Mouse (Mus musculus) forebrain, embryonic 15.5 days (tissue): Measurements from ENCODE around the gene Hmx1. TPM values are rescaled to one million over a fixed set of nuclear protein-coding genes. Genes with fewer than 3 reads are reported as not detected.

Source experiments
- ATAC-seq: fragments of 200-750 bp; cut with Nextera tagmentation; replicated peaks from 2 replicates; pipeline ENCODE4 v1.8.0; 2017; ENCODE audit warnings: mild to moderate bottlenecking, moderate TSS enrichment, moderate library complexity
- H3K27ac ChIP-seq: fragments of 300-500 bp; sonication (generic); replicated peaks from 2 replicates; pipeline ENCODE4 v1.5.1; 2015; ENCODE audit warnings: mild to moderate bottlenecking, inconsistent platforms
- H3K27me3 ChIP-seq: fragments of 300-500 bp; sonication (generic); 2 replicates; pipeline ENCODE4 v1.6.1; 2015; ENCODE audit warnings: inconsistent platforms
- H3K36me3 ChIP-seq: fragments of 300-500 bp; sonication (generic); 2 replicates; pipeline ENCODE4 v1.6.1; 2015; ENCODE audit warnings: mild to moderate bottlenecking, inconsistent platforms
- H3K4me1 ChIP-seq: fragments of 300-500 bp; sonication (generic); 2 replicates; pipeline ENCODE4 v1.6.1; 2015; ENCODE audit warnings: inconsistent platforms
- H3K4me2 ChIP-seq: fragments of 300-500 bp; sonication (generic); replicated peaks from 2 replicates; pipeline ENCODE4 v1.6.1; 2015; ENCODE audit warnings: mild to moderate bottlenecking, inconsistent platforms
- H3K4me3 ChIP-seq: fragments of 300-500 bp; sonication (generic); 2 replicates; pipeline ENCODE4 v1.5.1; 2015; ENCODE audit warnings: mild to moderate bottlenecking, inconsistent platforms
- H3K9ac ChIP-seq: fragments of 300-500 bp; sonication (generic); replicated peaks from 2 replicates; pipeline ENCODE4 v1.6.1; 2015; ENCODE audit warnings: mild to moderate bottlenecking, inconsistent platforms
- H3K9me3 ChIP-seq: fragments of 300-500 bp; sonication (generic); 2 replicates; pipeline ENCODE4 v1.6.1; 2016; ENCODE audit warnings: inconsistent platforms
- WGBS: fragments of 180-500 bp; shearing (Covaris S2); methylation state at CpG from one replicate; pipeline ENCODE4 v1.1.7; 2015; ENCODE audit warnings: mixed read lengths; 5-methylcytosine and 5-hydroxymethylcytosine counted together
- polyA plus RNA-seq: library from polyadenylated mRNA; unstranded; fragments of >200 nt; fragmentation: Nextera tagmentation; extraction: Ambion mirVana; gene quantifications from 2 replicates; pipeline ENCODE4 v1.2.1, GENCODE M21; 2015

Gene Hmx1
- not detected in 2 replicates for polyA plus RNA-seq

DNA sequence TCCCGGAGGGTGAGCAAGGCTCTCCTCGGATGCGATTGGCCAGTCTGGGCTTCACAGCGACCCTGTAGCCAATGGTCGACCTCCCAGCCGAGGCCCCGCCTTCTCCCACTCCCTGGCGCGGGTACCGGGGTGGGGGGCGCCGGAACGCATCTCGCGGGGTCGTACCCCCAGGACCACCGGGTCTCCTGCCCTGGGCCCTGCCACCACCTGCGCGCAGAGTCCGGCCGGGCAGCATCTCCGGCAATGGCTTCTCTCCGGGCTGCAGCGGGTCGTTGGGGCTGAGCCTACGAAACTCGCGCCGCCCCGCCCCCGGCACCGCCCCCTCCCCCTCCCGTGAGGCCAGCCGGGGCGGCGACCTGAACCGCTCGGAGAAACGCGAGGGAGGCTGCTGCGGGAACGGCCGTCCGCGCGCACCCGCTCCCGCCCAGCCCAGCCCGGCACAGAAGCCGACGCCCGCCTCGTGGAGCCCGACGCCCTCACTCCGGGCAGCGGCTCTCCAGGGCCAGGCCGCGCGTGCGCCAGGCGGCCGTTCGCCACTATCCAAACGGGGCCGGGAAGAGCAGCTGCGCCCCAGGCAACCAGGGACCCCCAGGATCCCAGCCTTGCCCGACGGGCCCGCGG lies at the start of gene Hmx1:
Hmx1 (plus strand) TSS at position 618 of the 621 bp plus-strand sequence.
- Histone ChIP-seq H3K9me3 (no peaks in the 10 kb centered on the region), H3K4me3 (peak within 1 kb of the TSS; percentile 46), H3K27me3 (peaks cover 100% of the 10 kb centered on the region), H3K4me1 (peaks cover 27% of the 10 kb centered on the region), H3K4me2 (peak within 1 kb of the TSS; percentile 60), H3K9ac (no peak within 1 kb of the TSS), H3K36me3 (no peaks in the 10 kb centered on the region), H3K27ac (no peak within 1 kb of the TSS)
- under 1% methylated on average over 65 of the region's 71 CpGs for WGBS
- peak; percentile 93 for ATAC-seq

DNA sequence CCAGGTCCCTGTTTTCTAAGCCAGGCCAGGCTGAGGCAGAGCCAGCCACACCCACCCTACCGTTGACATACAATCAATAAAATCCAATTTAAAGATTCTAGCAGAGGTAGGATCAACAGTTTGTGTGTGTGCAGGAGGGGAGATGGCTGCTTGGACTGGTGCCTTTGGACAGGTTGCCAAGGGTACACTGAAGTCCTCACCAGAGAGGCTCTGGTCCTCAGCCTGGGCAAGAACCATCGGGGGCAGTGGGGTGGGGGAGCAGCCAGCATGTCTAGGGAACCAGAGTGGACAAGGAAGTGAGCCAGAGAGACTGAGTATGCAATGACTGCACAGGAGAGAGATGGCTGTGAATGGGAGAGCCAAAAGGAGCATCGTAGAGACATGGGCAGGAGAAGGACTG lies 43.8 kb upstream of the Hmx1 start:
- no peaks in the 10 kb centered on the region for H3K4me1 ChIP-seq
- WGBS: 85% methylated on average over 3 of the region's 3 CpGs
- no peak for ATAC-seq

DNA sequence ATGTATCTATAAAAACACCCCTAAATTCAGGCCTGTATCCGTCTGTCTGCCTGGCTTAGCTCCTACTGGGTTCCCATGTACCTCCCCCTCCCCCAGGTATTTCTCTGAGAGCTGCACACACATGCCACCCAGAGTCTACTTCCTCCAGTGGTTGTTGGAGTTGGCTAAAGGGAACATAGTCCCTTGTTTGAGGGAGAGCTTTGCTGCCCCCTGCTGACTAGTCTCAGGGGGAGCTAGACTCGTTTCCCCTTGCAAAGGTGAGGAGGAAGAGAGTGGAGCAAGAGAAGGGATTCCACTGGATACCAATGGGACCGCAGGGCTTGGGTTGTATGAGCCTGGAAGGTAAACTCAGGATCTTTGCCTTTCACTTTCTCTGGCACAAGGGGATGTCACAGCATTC lies 40.1 kb upstream of the Hmx1 start:
- no peak overlapping the region for H3K9ac ChIP-seq

More for the DNA sequence above, 43.8 kb upstream of the Hmx1 start:
- Histone ChIP-seq H3K9ac (no peak overlapping the region), H3K4me3 (no peak overlapping the region), H3K36me3 (no peaks in the 10 kb centered on the region), H3K9me3 (no peaks in the 10 kb centered on the region), H3K27ac (no peak overlapping the region), H3K4me2 (no peak overlapping the region), H3K27me3 (no peaks in the 10 kb centered on the region)

DNA sequence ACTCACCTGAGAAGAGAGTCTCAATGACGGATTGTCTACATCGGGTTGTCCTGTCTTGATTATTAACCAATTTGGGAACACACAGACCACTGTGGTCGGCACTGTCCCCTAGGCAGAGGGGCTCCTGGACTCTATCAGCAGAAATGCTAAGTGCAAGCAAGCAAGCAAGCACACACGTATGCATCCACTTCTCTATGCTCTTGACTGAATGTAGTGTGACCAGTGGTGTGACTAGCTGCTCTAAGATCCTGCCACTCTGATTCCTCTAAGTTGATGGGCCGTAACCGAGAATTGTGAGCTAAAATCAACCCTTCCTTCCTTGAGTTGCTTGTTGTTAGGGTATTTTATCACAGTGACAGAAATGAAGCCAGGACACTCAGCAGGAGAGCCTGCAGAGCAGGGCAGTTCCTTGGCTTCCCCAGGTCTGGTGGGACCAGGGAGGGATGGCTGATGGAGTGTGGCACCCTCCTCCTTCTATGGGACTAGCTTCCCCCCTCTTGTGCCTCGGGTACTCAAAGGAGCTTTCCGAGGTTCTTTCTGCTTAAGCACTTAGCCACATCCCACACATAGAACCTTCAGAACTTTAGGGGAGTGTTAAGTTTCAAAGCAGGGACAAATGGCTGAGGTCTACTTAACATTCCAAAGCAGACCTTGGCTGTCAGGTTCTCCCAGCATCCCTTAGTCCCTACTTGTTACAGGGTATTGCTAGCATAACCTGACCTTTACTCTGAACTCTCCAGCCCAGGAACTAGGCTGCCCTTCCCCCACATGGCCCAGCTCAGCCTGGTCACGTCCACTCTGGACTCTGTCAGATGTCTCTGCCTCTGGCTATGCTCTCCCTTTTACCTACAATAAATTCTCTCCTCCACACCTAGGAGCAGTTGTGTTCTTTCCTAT lies 31.1 kb upstream of the Hmx1 start:
- Histone ChIP-seq H3K27me3 (no peaks in the 10 kb centered on the region), H3K4me3 (no peak overlapping the region), H3K36me3 (no peaks in the 10 kb centered on the region), H3K9ac (no peak overlapping the region), H3K27ac (no peak overlapping the region), H3K4me1 (no peaks in the 10 kb centered on the region), H3K9me3 (no peaks in the 10 kb centered on the region), H3K4me2 (no peak overlapping the region)
- ATAC-seq: no peak
- WGBS: 61% methylated on average over 9 of the region's 9 CpGs

More for the DNA sequence above, 40.1 kb upstream of the Hmx1 start:
- H3K4me1 ChIP-seq: no peaks in the 10 kb centered on the region
- no peak overlapping the region for H3K27ac ChIP-seq
- peak; percentile 66; the same call in 1 of the 2 replicates for ATAC-seq
- no peaks in the 10 kb centered on the region for H3K36me3 ChIP-seq
- H3K9me3 ChIP-seq: no peaks in the 10 kb centered on the region
- no peaks in the 10 kb centered on the region for H3K27me3 ChIP-seq
- no peak overlapping the region for H3K4me2 ChIP-seq
- no peak overlapping the region for H3K4me3 ChIP-seq
- WGBS: 22% methylated on average over 3 of the region's 3 CpGs

DNA sequence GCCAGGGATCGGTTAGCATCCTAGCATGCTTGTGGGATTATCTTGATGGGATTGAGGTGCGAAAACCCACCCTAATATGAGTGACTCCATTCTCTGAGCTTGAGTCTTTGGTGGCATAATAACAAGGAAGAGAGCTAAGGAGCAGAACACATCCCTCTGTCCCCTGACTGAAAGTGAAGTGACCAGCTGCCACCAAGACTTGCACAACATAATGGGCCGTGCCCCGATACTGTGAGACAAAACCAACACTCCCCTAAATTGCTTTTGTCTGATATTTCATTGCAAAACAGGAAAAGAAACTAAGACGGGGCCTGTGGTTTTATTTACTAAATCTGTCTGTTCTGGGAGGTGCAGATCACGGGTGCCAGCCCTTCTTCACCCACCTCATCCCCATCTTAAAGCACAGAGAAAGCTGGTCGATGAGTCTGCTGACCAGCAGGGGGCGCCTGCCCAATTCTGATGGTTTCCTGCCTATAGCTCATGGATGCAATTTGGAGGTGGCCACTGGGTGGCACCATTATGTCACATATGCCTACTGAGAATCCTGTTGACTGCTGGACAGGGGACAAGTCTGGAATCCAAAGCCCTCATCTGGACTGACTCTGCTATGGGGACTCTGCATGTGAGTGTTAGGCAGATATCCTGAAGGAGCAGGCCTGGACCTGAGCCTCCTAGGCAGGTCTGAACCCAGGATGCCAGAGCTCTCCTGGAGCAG lies 27.2 kb upstream of the Hmx1 start:
- Histone ChIP-seq H3K36me3 (no peaks in the 10 kb centered on the region), H3K4me2 (no peak overlapping the region), H3K27ac (no peak overlapping the region), H3K4me1 (no peaks in the 10 kb centered on the region), H3K9me3 (no peaks in the 10 kb centered on the region), H3K27me3 (no peaks in the 10 kb centered on the region), H3K9ac (no peak overlapping the region), H3K4me3 (no peak overlapping the region)
- ATAC-seq: peak; percentile 66
- WGBS: 46% methylated on average over 8 of the region's 8 CpGs

DNA sequence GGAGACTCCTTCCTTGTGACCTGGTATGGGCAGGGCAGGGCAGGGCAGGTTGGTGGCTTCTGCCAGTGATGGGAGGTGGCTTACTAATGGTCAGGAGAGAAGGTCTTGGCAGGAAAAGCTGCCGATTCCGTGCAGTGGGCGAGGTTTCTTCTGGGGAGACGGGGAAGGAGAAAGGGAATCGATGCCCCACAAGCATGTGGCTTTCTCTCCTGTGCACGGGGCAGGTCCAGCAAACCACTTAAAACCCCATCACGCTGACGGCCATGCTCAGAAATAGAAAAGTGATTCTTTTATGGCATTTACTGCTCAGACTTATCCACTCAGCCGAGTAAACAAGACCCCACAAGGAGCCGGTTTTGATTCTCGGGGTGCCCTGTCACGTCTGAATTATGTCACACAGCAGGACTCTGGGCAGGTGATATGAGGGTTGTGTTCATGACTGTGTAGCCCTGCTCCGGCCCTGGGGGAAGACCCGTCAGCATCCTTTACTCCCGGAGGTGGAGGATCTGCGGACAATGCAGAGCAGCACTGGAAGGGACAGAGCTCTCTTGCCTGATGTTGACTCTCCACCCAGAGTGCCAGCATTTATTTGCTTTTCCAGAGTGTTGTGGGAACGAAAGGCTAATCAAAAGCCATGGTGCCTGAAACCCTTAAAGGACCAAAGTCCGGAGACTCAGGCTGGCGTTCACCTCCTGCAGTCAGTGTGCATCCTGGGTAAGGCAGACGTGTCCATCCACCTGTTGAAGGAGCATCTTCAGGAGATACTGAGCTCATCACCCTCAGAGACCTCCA lies 22.5 kb upstream of the Hmx1 start:
- H3K27ac ChIP-seq: no peak overlapping the region
- no peak for ATAC-seq
- H3K36me3 ChIP-seq: no peaks in the 10 kb centered on the region
- H3K4me2 ChIP-seq: no peak overlapping the region
- H3K27me3 ChIP-seq: 0 out of 2 replicates have a peak, but pooled peaks cover 4% of the 10 kb centered on the region
- no peaks in the 10 kb centered on the region for H3K4me1 ChIP-seq
- no peak overlapping the region for H3K9ac ChIP-seq
- no peak overlapping the region for H3K4me3 ChIP-seq
- no peaks in the 10 kb centered on the region for H3K9me3 ChIP-seq
- 72% methylated on average over 20 of the region's 20 CpGs for WGBS

DNA sequence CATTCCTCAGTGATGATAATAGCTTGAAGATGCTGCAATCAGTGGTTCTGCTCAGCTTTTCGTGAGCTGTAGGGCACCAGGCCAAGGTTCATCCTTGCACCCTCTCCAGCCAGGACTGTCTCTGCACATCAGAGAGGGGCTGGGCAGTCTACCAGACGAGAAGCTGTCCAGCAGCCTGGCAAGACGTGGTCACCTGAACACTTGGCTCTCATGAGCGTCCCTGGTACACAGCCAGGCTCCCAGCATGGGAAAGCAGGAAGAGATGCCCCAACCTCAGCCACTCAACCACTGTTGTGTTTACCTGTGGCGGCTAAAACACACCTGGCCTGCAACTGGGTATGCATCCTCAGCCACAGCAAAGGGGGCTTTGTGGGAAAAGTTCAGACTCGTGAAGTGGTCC lies 20.0 kb upstream of the Hmx1 start:
- Histone ChIP-seq H3K9ac (no peak overlapping the region), H3K27ac (no peak overlapping the region), H3K36me3 (no peaks in the 10 kb centered on the region), H3K4me2 (no peak overlapping the region), H3K4me1 (no peaks in the 10 kb centered on the region), H3K27me3 (0 out of 2 replicates have a peak, but pooled peaks cover 4% of the 10 kb centered on the region), H3K4me3 (no peak overlapping the region), H3K9me3 (no peaks in the 10 kb centered on the region)
- no peak for ATAC-seq
- WGBS: 77% methylated on average over 6 of the region's 6 CpGs

DNA sequence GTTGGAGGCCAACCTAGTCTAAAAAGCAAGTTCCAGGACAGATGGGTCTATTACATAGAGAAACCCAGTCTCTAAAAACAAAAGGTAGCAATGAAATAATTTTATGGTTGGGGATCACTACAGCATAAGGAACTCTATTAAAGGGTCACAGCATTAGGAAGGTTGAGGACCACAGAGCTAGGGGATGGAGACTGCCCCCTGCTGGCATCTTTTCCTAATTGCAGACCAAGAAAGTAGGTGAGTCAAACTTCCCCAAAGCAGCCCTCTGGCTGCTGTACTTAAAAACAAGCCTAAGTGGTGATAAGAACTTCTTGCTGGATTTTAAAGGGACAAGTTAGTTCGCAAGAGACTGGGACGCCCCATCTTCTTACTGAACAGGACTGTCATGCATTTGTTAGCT lies 9.8 kb upstream of the Hmx1 start:
- 58% methylated on average over 2 of the region's 2 CpGs for WGBS
- ATAC-seq: no peak

DNA sequence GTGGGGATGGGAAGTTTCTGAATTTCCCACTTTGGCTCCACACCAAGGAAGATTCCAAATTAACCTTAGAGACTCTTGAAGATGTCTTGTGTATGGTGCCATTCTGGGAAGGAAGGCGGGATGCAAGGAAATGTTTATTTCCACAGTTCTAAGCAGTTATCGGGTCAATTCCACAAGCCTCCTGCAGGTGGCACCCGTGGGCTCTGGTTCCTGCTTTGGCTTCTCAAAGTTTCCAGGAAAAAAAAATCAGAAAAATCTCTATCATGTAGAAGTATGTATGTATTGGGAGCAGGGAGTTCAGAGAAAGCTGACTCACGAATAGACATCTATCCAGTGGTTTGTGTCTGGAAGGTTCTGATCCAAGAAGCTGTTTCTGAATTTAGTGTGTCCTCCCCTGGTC lies 9.1 kb upstream of the Hmx1 start:
- Histone ChIP-seq H3K9me3 (no peaks in the 10 kb centered on the region), H3K9ac (no peak overlapping the region), H3K27me3 (peaks cover 84% of the 10 kb centered on the region), H3K4me3 (no peak overlapping the region), H3K27ac (no peak overlapping the region), H3K4me1 (no peaks in the 10 kb centered on the region), H3K36me3 (no peaks in the 10 kb centered on the region), H3K4me2 (no peak overlapping the region)
- WGBS: 1% methylated on average over 4 of the region's 4 CpGs
- ATAC-seq: no peak; the same call in 1 of the 2 replicates

More for the DNA sequence above, 9.8 kb upstream of the Hmx1 start:
- H3K27ac ChIP-seq: no peak overlapping the region
- no peaks in the 10 kb centered on the region for H3K9me3 ChIP-seq
- peaks cover 76% of the 10 kb centered on the region for H3K27me3 ChIP-seq
- H3K4me3 ChIP-seq: no peak overlapping the region
- no peak overlapping the region for H3K9ac ChIP-seq
- H3K4me1 ChIP-seq: no peaks in the 10 kb centered on the region
- H3K4me2 ChIP-seq: no peak overlapping the region
- no peaks in the 10 kb centered on the region for H3K36me3 ChIP-seq

DNA sequence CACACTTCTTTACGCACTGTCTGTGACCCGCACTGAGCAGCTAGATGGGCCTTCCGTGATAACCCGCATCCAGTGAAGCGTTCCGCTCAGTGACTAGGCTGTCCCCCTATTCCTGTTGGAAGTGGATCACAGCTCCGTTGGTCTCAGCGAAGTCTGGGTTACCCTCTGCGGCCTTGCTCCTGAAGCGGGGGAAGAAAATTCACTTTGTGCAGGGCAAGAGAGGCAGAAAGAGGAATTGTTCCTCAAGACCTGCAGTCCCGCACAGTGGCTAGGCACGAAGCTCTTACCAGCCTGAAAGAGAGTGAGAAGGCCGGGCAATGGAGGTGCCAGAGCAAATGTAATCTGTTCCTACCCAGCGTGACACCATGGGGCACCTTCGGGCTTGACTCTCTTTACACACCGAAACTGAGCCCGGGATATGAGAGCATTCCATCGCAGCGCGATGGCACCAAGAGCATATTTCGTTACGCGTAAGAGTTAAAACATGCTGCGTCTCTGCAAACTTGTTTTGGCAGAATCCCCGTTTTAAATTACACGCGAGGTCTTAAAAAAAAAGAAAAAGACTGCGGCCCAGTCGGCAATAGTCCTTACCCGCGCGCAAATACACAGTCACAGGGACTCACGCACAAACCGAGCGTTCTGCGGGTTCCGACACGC lies 946 bp upstream of the Hmx1 start:
- no peak overlapping the region for H3K27ac ChIP-seq
- H3K9me3 ChIP-seq: no peaks in the 10 kb centered on the region
- ATAC-seq: no peak
- peaks cover 27% of the 10 kb centered on the region for H3K4me1 ChIP-seq
- H3K36me3 ChIP-seq: no peaks in the 10 kb centered on the region
- peak overlapping the region; percentile 46 for H3K4me3 ChIP-seq
- WGBS: 1% methylated on average over 38 of the region's 38 CpGs
- no peak overlapping the region for H3K9ac ChIP-seq
- H3K4me2 ChIP-seq: peak overlapping the region; percentile 60
- H3K27me3 ChIP-seq: peaks cover 100% of the 10 kb centered on the region

DNA sequence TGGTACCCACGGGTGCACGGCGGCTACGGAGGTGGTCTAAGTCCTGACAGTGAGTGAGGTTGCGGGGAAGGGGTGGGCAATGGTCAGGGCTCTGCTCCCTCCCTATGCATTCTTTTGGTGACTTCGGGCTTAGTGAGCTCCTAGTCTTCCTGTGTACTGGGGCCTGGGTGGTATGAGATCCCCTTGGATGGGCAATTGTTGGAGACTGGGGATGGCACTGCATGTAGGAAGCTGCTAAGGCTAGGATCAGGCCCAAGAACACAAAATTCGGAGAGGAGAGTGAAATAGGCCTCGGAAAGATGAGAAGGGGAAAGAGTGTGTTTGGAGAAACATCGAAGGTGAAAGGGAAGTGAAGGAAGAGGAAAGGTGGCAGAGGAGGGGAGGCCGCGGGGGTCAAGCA lies 533 bp downstream of the Hmx1 start:
- peak overlapping the region; percentile 46; the same call in 1 of the 2 replicates for H3K4me3 ChIP-seq
- 4% methylated on average over 11 of the region's 11 CpGs for WGBS
- peaks cover 27% of the 10 kb centered on the region for H3K4me1 ChIP-seq
- H3K9ac ChIP-seq: no peak overlapping the region
- H3K27ac ChIP-seq: no peak overlapping the region
- peak overlapping the region; percentile 60; the same call in 1 of the 2 replicates for H3K4me2 ChIP-seq
- ATAC-seq: no peak
- H3K36me3 ChIP-seq: no peaks in the 10 kb centered on the region
- no peaks in the 10 kb centered on the region for H3K9me3 ChIP-seq
- peaks cover 100% of the 10 kb centered on the region for H3K27me3 ChIP-seq
